Mouse (Mus musculus) gastrocnemius, postnatal 14 days (tissue): ENCODE measurements around the gene Hsd3b5. TPM values are rescaled to one million over a fixed set of nuclear protein-coding genes. Genes with fewer than 3 reads are reported as not detected.
"Not testable (repeated sequence)": the region's sequence is repeated elsewhere in the genome, so short reads cannot be mapped to it uniquely, and the experiment has no call there.

Experiments used
- DNase-seq: peaks from one replicate; pipeline ENCODE4 v3.0.0; 2021; ENCODE audit warnings: mixed read lengths
- intact Hi-C: fragments of 180-260 bp; cut with DNase I; formaldehyde crosslinking; loops from one replicate; pipeline ENCODE4 v1.15.1; 2025; ENCODE audit warnings: low total_unique reads
- long read RNA-seq, 2 experiments: library from polyadenylated mRNA; stranded (forward); transcript quantifications; one replicate each; pipeline ENCODE4 v2.0.0; 2021
- total RNA-seq, 2 experiments: library from RNA; stranded (reverse); gene quantifications; 2 replicates each; pipeline ENCODE4 v1.2.3; 2021

The Hsd3b5 gene
- not detected for total RNA-seq
- long read RNA-seq, experiment 1: 0 reads
- long read RNA-seq, experiment 2: 0 reads

GRCm38 (mm10) chr3:98630152-98630551 is at the start of gene Hsd3b5:
TSS of gene Hsd3b5 (minus strand) at chr3:98630252.
- DNase-seq: no peak
- intact Hi-C loops: no loop called here

GRCm38 (mm10) chr3:98635145-98635544 is 5.1 kb upstream of the Hsd3b5 start:
- intact Hi-C loops: no loop called here
- DNase-seq: no peak

- intact Hi-C loops: no loop called here
- no peak for DNase-seq
Measured at GRCm38 (mm10) chr3:98629633-98630032, 419 bp downstream of the Hsd3b5 start.

GRCm38 (mm10) chr3:98616786-98617185 is 13.3 kb downstream of the Hsd3b5 start:
- DNase-seq, intact Hi-C loops: not testable (repeated sequence)

- DNase-seq, intact Hi-C loops: not testable (repeated sequence)
Measured at GRCm38 (mm10) chr3:98616244-98616643, 13.8 kb downstream of the Hsd3b5 start.

- DNase-seq, intact Hi-C loops: not testable (repeated sequence)
Measured at GRCm38 (mm10) chr3:98614406-98614927, 15.6 kb downstream of the Hsd3b5 start.

GRCm38 (mm10) chr3:98613963-98614362 is 16.1 kb downstream of the Hsd3b5 start:
- intact Hi-C loops: no loop called here
- no peak for DNase-seq

- intact Hi-C loops, DNase-seq: not testable (repeated sequence)
Measured at GRCm38 (mm10) chr3:98613540-98613939, 16.5 kb downstream of the Hsd3b5 start.

- DNase-seq: no peak
- intact Hi-C loops: no loop called here
Measured at GRCm38 (mm10) chr3:98588707-98589106, 41.3 kb downstream of the Hsd3b5 start, which contains the start of gene Gm10681. TSS of gene Gm10681 (minus strand) at chr3:98588807.

- intact Hi-C loops: no loop called here
Measured at GRCm38 (mm10) chr3:98587721-98588120, 42.3 kb downstream of the Hsd3b5 start.

GRCm38 (mm10) chr3:98582622-98583021 is 47.4 kb downstream of the Hsd3b5 start:
- DNase-seq, intact Hi-C loops: not testable (repeated sequence)

More at GRCm38 (mm10) chr3:98587721-98588120, 42.3 kb downstream of the Hsd3b5 start:
- DNase-seq: no peak

- intact Hi-C loops: not testable (repeated sequence)
Measured at GRCm38 (mm10) chr3:98582202-98582601, 47.9 kb downstream of the Hsd3b5 start.

GRCm38 (mm10) chr3:98581024-98581423 is 49.0 kb downstream of the Hsd3b5 start:
- not testable (repeated sequence) for DNase-seq

More at GRCm38 (mm10) chr3:98582202-98582601, 47.9 kb downstream of the Hsd3b5 start:
- DNase-seq: not testable (repeated sequence)

More at GRCm38 (mm10) chr3:98581024-98581423, 49.0 kb downstream of the Hsd3b5 start:
- intact Hi-C loops: not testable (repeated sequence)

Other genes with a start within 250 kb of the Hsd3b5 start
- gene Zfp697, start 247.8 kb downstream of the Hsd3b5 start, total RNA-seq: 1 to 10 TPM; 1.2 to 1.3 TPM
- gene Gm4450, start 173.1 kb downstream of the Hsd3b5 start, total RNA-seq: not detected
- not detected for gene Hsd3b4, start 119.7 kb downstream of the Hsd3b5 start, total RNA-seq
- not detected for gene Gm10681, start 41.4 kb downstream of the Hsd3b5 start, total RNA-seq
- not detected for gene Hsd3b2, start 94.3 kb upstream of the Hsd3b5 start, total RNA-seq
- not detected for gene Hsd3b3, start 132.9 kb upstream of the Hsd3b5 start, total RNA-seq
- gene Hsd3b6, start 184.2 kb upstream of the Hsd3b5 start, total RNA-seq: not detected
- not detected for gene Hsd3b1, start 229.5 kb upstream of the Hsd3b5 start, total RNA-seq